Mouse (Mus musculus): ENCODE data around the gene Nipa1. TPM values are rescaled to one million over a fixed set of nuclear protein-coding genes. Genes with fewer than 3 reads are reported as not detected.

Gene Nipa1
- total and polyA plus RNA-seq, 3 experiments, result 0.38 to 1.0 (median 0.96) TPM

GRCm38 (mm10) chr7:56023586-56023985 is 3.8 kb upstream of the Nipa1 start:
- TF ChIP-seq MEF2A (IDR thresholded peaks at IDR 0.05; ENCODE audit: borderline replicate concordance, low read depth, low read length) (no peak), ZMIZ1 (IDR thresholded peaks at IDR 0.05; ENCODE audit: low read depth, low read length) (no peak), POLR2AphosphoS2 (IDR thresholded peaks at IDR 0.05; ENCODE audit: low read depth, low read length) (no peak), BHLHE40 (IDR thresholded peaks at IDR 0.05; ENCODE audit: low read depth, low read length) (no peak), SMC3 (IDR thresholded peaks at IDR 0.05; ENCODE audit: low read depth, low read length) (no peak), ZC3H11A (IDR thresholded peaks at IDR 0.05; ENCODE audit: low read depth, low read length) (no peak), IRF4 (IDR thresholded peaks at IDR 0.05; ENCODE audit: low read depth, low read length) (no peak), POLR2A (IDR thresholded peaks at IDR 0.05; ENCODE audit: low read depth, low read length) (no peak), HCFC1 (IDR thresholded peaks at IDR 0.05; ENCODE audit: low read depth, low read length) (no peak), CHD1 (IDR thresholded peaks at IDR 0.05; ENCODE audit: low read depth, low read length) (no peak), EP300 (IDR thresholded peaks at IDR 0.05; ENCODE audit: low read length) (no peak), E2F4 (IDR thresholded peaks at IDR 0.05; ENCODE audit: insufficient replicate concordance, low read depth, low read length) (no peak), TCF12 (IDR thresholded peaks at IDR 0.05; ENCODE audit: low read depth, low read length) (no peak), JUND (conservative IDR thresholded peaks at IDR 0.05; ENCODE audit: low read depth, low read length) (no peak), ELF1 (IDR thresholded peaks at IDR 0.05; ENCODE audit: low read depth, low read length) (no peak), TBP (conservative IDR thresholded peaks at IDR 0.05; ENCODE audit: low read depth, low read length) (no peak), ZNF384 (IDR thresholded peaks at IDR 0.05; ENCODE audit: low read depth, low read length) (no peak)
- Histone ChIP-seq H3K9me3 (replicated peaks; ENCODE audit: low read length) (peaks cover 7% of the 10 kb centered on the region), H3K36me3 (replicated peaks in 1 of 2; ENCODE audit: control insufficient read depth in 1 of 2, insufficient read depth in 1 of 2, low read length in 1 of 2) (no peaks in the 10 kb centered on the region), H3K27me3 (replicated peaks) (peaks cover 2% of the 10 kb centered on the region), H3K4me3 (replicated peaks in 1 of 3; ENCODE audit: low read depth in 2 of 3, low read length in 2 of 3, poor library complexity in 1 of 3) (no peak overlapping the region), H3K9ac (ENCODE audit: insufficient read depth, low read depth) (no peak overlapping the region), H3K79me2 (replicated peaks; ENCODE audit: control insufficient read depth, extremely low read depth, insufficient read depth, poor library complexity, severe bottlenecking) (no peaks in the 10 kb centered on the region), H3K27ac (ENCODE audit: insufficient read depth, low read depth) (no peak overlapping the region), H3K4me2 (ENCODE audit: insufficient read depth, low read depth, poor library complexity, severe bottlenecking) (no peak overlapping the region), H3K4me1 (ENCODE audit: control insufficient read depth in 1 of 2, insufficient read depth in 2 of 2) (peaks cover 0 to 5% of the 10 kb centered on the region in 2 experiments; a peak in 2 of 4 replicates)
- in situ Hi-C loops (cut with MboI; ENCODE audit: low pct_ligation_motif_present, low pct_unique_long_range_greater_than_20kb, low sequenced_read_pairs) (no loop called here), dilution Hi-C loops (cut with MboI; ENCODE audit: extremely low pct_ligation_motif_present, extremely low pct_unique_long_range_greater_than_20kb, low sequenced_read_pairs) (no loop called here)
- DNase-seq (ENCODE audit: extremely low read depth), result no peak

- H3K27ac ChIP-seq (ENCODE audit: insufficient read depth, low read depth), result no peak overlapping the region
- no peaks in the 10 kb centered on the region for H3K36me3 ChIP-seq (replicated peaks in 1 of 2; ENCODE audit: control insufficient read depth in 1 of 2, insufficient read depth in 1 of 2, low read length in 1 of 2)
- no peak overlapping the region for H3K9ac ChIP-seq (ENCODE audit: insufficient read depth, low read depth)
- H3K4me1 ChIP-seq (ENCODE audit: control insufficient read depth in 1 of 2, insufficient read depth in 2 of 2), result peaks cover 0 to 7% of the 10 kb centered on the region in 2 experiments; a peak in 2 of 4 replicates
- H3K4me2 ChIP-seq (ENCODE audit: insufficient read depth, low read depth, poor library complexity, severe bottlenecking), result peak overlapping the region; percentile 48
- no peaks in the 10 kb centered on the region for H3K79me2 ChIP-seq (replicated peaks; ENCODE audit: control insufficient read depth, extremely low read depth, insufficient read depth, poor library complexity, severe bottlenecking)
- peaks cover 6% of the 10 kb centered on the region for H3K9me3 ChIP-seq (replicated peaks; ENCODE audit: low read length)
- dilution Hi-C loops (cut with MboI; ENCODE audit: extremely low pct_ligation_motif_present, extremely low pct_unique_long_range_greater_than_20kb, low sequenced_read_pairs), result no loop called here
- DNase-seq (ENCODE audit: extremely low read depth), result peak; percentile 15
- peaks cover 3% of the 10 kb centered on the region for H3K27me3 ChIP-seq (replicated peaks)
- H3K4me3 ChIP-seq (replicated peaks in 1 of 3; ENCODE audit: low read depth in 2 of 3, low read length in 2 of 3, poor library complexity in 1 of 3), result peak overlapping the region; percentile 51 to 71 (median 66)
- TF ChIP-seq KAT2A (IDR thresholded peaks at IDR 0.05; ENCODE audit: insufficient replicate concordance, low read length) (no peak), ZNF384 (IDR thresholded peaks at IDR 0.05; ENCODE audit: low read depth, low read length) (no peak), ETS1 (conservative IDR thresholded peaks at IDR 0.05; ENCODE audit: low read depth, low read length) (no peak), NRF1 (IDR thresholded peaks at IDR 0.05; ENCODE audit: low read depth, low read length) (peak; percentile 85), ZC3H11A (IDR thresholded peaks at IDR 0.05; ENCODE audit: low read depth, low read length) (no peak)
- in situ Hi-C loops (cut with MboI; ENCODE audit: low pct_ligation_motif_present, low pct_unique_long_range_greater_than_20kb, low sequenced_read_pairs), result no loop called here
Observed at GRCm38 (mm10) chr7:56018972-56019929, 503 bp downstream of the Nipa1 start.
